In genomic region chr1:170861671-170862434, GRCm38 (mm10) we compare ENCODE assay signal across 22 mouse cellular contexts. TPM values are rescaled to one million over a fixed set of nuclear protein-coding genes. Genes with fewer than 3 reads are reported as not detected.
DNase-seq lines count a peak whose midpoint lies in the region; ATAC-seq and TF ChIP-seq lines count a peak whose summit lies in the region.
"Had no signal": no experiment of that assay in that cellular context is flagged by ENCODE, and none has a peak within 500 bp of the region (broad histone marks: within the 10 kb centered on the region; RNA-seq: fewer than 3 reads in every experiment).

No protein-coding gene starts in this region.

- H3K4me3 ChIP-seq in intestine, embryonic 16.5 days (ENCODE audit: low read length), result no peak overlapping the region
- H3K4me3 ChIP-seq in intestine, postnatal 0 days (ENCODE audit: low read depth, low read length), result no peak overlapping the region
- no peak overlapping the region for H3K4me3 ChIP-seq in liver, embryonic 12.5 days
- H3K4me3 ChIP-seq in stomach, embryonic 15.5 days (replicated peaks), result no peak overlapping the region
- H3K4me3 ChIP-seq: heart, embryonic 15.5 days; neural tube, embryonic 12.5 days had no signal

- no peaks in the 10 kb centered on the region for H3K27me3 ChIP-seq in intestine, embryonic 16.5 days (replicated peaks; ENCODE audit: control insufficient read depth, insufficient read depth, low read length)
- no peaks in the 10 kb centered on the region for H3K27me3 ChIP-seq in intestine, postnatal 0 days (replicated peaks; ENCODE audit: control insufficient read depth, insufficient read depth, low read length)
- H3K27me3 ChIP-seq in liver, embryonic 12.5 days (replicated peaks), result no peaks in the 10 kb centered on the region
- H3K27me3 ChIP-seq in stomach, embryonic 15.5 days (replicated peaks), result no peaks in the 10 kb centered on the region
- H3K27me3 ChIP-seq: heart, embryonic 15.5 days; neural tube, embryonic 12.5 days had no signal

- H3K27ac ChIP-seq in intestine, embryonic 16.5 days (ENCODE audit: low read length), result no peak overlapping the region
- no peak overlapping the region for H3K27ac ChIP-seq in intestine, postnatal 0 days (ENCODE audit: low read depth, low read length)
- H3K27ac ChIP-seq in liver, embryonic 12.5 days, result no peak overlapping the region; the same call in 1 of the 2 replicates
- 0 out of 2 replicates have a peak overlapping the region, but pooled peaks have one; percentile 16 for H3K27ac ChIP-seq in stomach, embryonic 15.5 days
- H3K27ac ChIP-seq: heart, embryonic 15.5 days; neural tube, embryonic 12.5 days had no signal

- no peaks in the 10 kb centered on the region for H3K4me1 ChIP-seq in intestine, embryonic 16.5 days (ENCODE audit: control insufficient read depth, insufficient read depth, low read length)
- H3K4me1 ChIP-seq in intestine, postnatal 0 days (replicated peaks; ENCODE audit: control insufficient read depth, insufficient read depth, low read length), result no peaks in the 10 kb centered on the region
- H3K4me1 ChIP-seq in liver, embryonic 12.5 days, result peaks cover 91% of the 10 kb centered on the region
- 0 out of 2 replicates have a peak, but pooled peaks cover 4% of the 10 kb centered on the region for H3K4me1 ChIP-seq in stomach, embryonic 15.5 days

- TF ChIP-seq CTCF in intestine, postnatal 0 days (IDR thresholded peaks at IDR 0.05; ENCODE audit: low read depth), result no peak

- no peak for DNase-seq in natural killer cell, adult 2 months (ENCODE audit: low spot score in 2 of 2)
- no peak for DNase-seq in cerebellum, postnatal 4 days (ENCODE audit: low spot score in 2 of 2)
- DNase-seq: adrenal gland, postnatal 36 days; cerebellum, postnatal 25 days; gastrocnemius, postnatal 14 days; kidney, adult 11 months; kidney, postnatal 36 days; left cerebral cortex, postnatal 4 days; lung, embryonic 14.5 days; thymus, postnatal 4 days had no signal

- peak; percentile 41; the same call in 1 of the 2 replicates for ATAC-seq in intestine, embryonic 16.5 days
- no peak for ATAC-seq in intestine, postnatal 0 days
- peak; percentile 65 for ATAC-seq in CD4-positive, CD25-positive, alpha-beta regulatory T cell, adult 4 months
- ATAC-seq in liver, embryonic 12.5 days, result no peak
- ATAC-seq in stomach, embryonic 15.5 days (ENCODE audit: insufficient read depth, low FRiP score, low read depth), result peak; percentile 58; the same call in 1 of the 2 replicates
- ATAC-seq in erythroid progenitor cell, adult 5-6 weeks (replicated peaks; ENCODE audit: low FRiP score, poor library complexity, severe bottlenecking), result no peak
- ATAC-seq: midbrain, embryonic 16.5 days had no signal

- H3K36me3 ChIP-seq in intestine, embryonic 16.5 days (ENCODE audit: control insufficient read depth, insufficient read depth, low read length), result no peaks in the 10 kb centered on the region
- no peaks in the 10 kb centered on the region for H3K36me3 ChIP-seq in intestine, postnatal 0 days (ENCODE audit: control insufficient read depth, insufficient read depth)
- H3K36me3 ChIP-seq in liver, embryonic 12.5 days, result no peaks in the 10 kb centered on the region
- no peaks in the 10 kb centered on the region for H3K36me3 ChIP-seq in stomach, embryonic 15.5 days
- H3K36me3 ChIP-seq: heart, embryonic 15.5 days; neural tube, embryonic 12.5 days had no signal

- H3K4me2 ChIP-seq in intestine, embryonic 16.5 days (ENCODE audit: low read depth, low read length), result no peak overlapping the region
- no peak overlapping the region for H3K4me2 ChIP-seq in intestine, postnatal 0 days (replicated peaks; ENCODE audit: low read depth)
- H3K4me2 ChIP-seq in liver, embryonic 12.5 days, result peak overlapping the region; percentile 40
- H3K4me2 ChIP-seq in stomach, embryonic 15.5 days, result peak overlapping the region; percentile 32; the same call in 1 of the 2 replicates
- H3K4me2 ChIP-seq: heart, embryonic 15.5 days; lung, embryonic 14.5 days; neural tube, embryonic 12.5 days had no signal

- H3K9me3 ChIP-seq in intestine, embryonic 16.5 days (ENCODE audit: control insufficient read depth, low read length), result no peaks in the 10 kb centered on the region
- no peaks in the 10 kb centered on the region for H3K9me3 ChIP-seq in intestine, postnatal 0 days (ENCODE audit: control insufficient read depth)
- no peaks in the 10 kb centered on the region for H3K9me3 ChIP-seq in liver, embryonic 12.5 days (replicated peaks)
- no peaks in the 10 kb centered on the region for H3K9me3 ChIP-seq in stomach, embryonic 15.5 days
- H3K9me3 ChIP-seq: heart, embryonic 15.5 days; neural tube, embryonic 12.5 days had no signal

- WGBS in intestine, embryonic 16.5 days, result 60% methylated on average over 13 of the region's 13 CpGs
- WGBS in intestine, postnatal 0 days, result 55% methylated on average over 13 of the region's 13 CpGs
- WGBS in liver, embryonic 12.5 days (ENCODE audit: insufficient replicate concordance), result 62% methylated on average over 13 of the region's 13 CpGs
- WGBS in stomach, embryonic 15.5 days, result 45% methylated on average over 13 of the region's 13 CpGs

- H3K9ac ChIP-seq in intestine, embryonic 16.5 days (ENCODE audit: low read depth, low read length), result no peak overlapping the region
- H3K9ac ChIP-seq in intestine, postnatal 0 days (ENCODE audit: low read depth, low read length), result no peak overlapping the region
- H3K9ac ChIP-seq in liver, embryonic 12.5 days, result no peak overlapping the region
- no peak overlapping the region for H3K9ac ChIP-seq in stomach, embryonic 15.5 days
- H3K9ac ChIP-seq: heart, embryonic 15.5 days; lung, embryonic 14.5 days; neural tube, embryonic 12.5 days had no signal

RNA-seq across cellular contexts. Expression of gene Atf6, which starts 5.7 kb away (rescaled TPM):
- 8.0 and 8.4 TPM in 2 replicates for polyA plus RNA-seq in intestine, embryonic 16.5 days (2015; fragmentation: Nextera tagmentation; extraction: Ambion mirVana)
- 5.4 and 6.2 TPM in 2 replicates for polyA plus RNA-seq in intestine, postnatal 0 days (2015; fragmentation: Nextera tagmentation; extraction: Ambion mirVana)
- polyA plus RNA-seq in CD4-positive, CD25-positive, alpha-beta regulatory T cell, adult 4 months (2017; shearing (Covaris generic)), result 1 to 10 TPM; 5.8 to 8.8 TPM
- 9.6 and 10.6 TPM in 2 replicates for polyA plus RNA-seq in liver, embryonic 12.5 days (2016; fragmentation: Nextera tagmentation; extraction: Ambion mirVana)
- polyA plus RNA-seq in stomach, embryonic 15.5 days (2015; fragmentation: Nextera tagmentation; extraction: Ambion mirVana), result 8.9 and 9.5 TPM in 2 replicates
- 23.1 and 26.4 TPM in 2 replicates for total RNA-seq in erythroid progenitor cell, adult 5-6 weeks (2015; ENCODE audit: low replicate concordance)
- total RNA-seq in erythroid progenitor cell, adult 5-6 weeks (2017; ENCODE audit: low replicate concordance), result 27.2 and 29.6 TPM in 2 replicates

RNA-seq across cellular contexts. Expression of gene Gm26620, which starts 23.0 kb away (rescaled TPM):
- polyA plus RNA-seq in intestine, embryonic 16.5 days (2015; fragmentation: Nextera tagmentation; extraction: Ambion mirVana), result 2.1 and 2.4 TPM in 2 replicates
- 9.5 and 9.7 TPM in 2 replicates for polyA plus RNA-seq in intestine, postnatal 0 days (2015; fragmentation: Nextera tagmentation; extraction: Ambion mirVana)
- polyA plus RNA-seq in CD4-positive, CD25-positive, alpha-beta regulatory T cell, adult 4 months (2017; shearing (Covaris generic)), result not detected
- 0.46 and 0.50 TPM in 2 replicates for polyA plus RNA-seq in liver, embryonic 12.5 days (2016; fragmentation: Nextera tagmentation; extraction: Ambion mirVana)
- polyA plus RNA-seq in stomach, embryonic 15.5 days (2015; fragmentation: Nextera tagmentation; extraction: Ambion mirVana), result 1.1 TPM in 2 replicates
- not detected in 2 replicates for total RNA-seq in erythroid progenitor cell, adult 5-6 weeks (2015; ENCODE audit: low replicate concordance)
- total RNA-seq in erythroid progenitor cell, adult 5-6 weeks (2017; ENCODE audit: low replicate concordance), result not detected in 2 replicates
- polyA plus RNA-seq: embryonic facial prominence, embryonic 11.5 days; hindbrain, embryonic 11.5 days; lung, embryonic 14.5 days had no signal

RNA-seq across cellular contexts. Expression of gene Dusp12, which starts 23.5 kb away (rescaled TPM):
- 84.6 and 89.8 TPM in 2 replicates for polyA plus RNA-seq in intestine, embryonic 16.5 days (2015; fragmentation: Nextera tagmentation; extraction: Ambion mirVana)
- 65.1 and 79.2 TPM in 2 replicates for polyA plus RNA-seq in intestine, postnatal 0 days (2015; fragmentation: Nextera tagmentation; extraction: Ambion mirVana)
- 10 to 100 TPM; 14.8 to 16.1 TPM for polyA plus RNA-seq in CD4-positive, CD25-positive, alpha-beta regulatory T cell, adult 4 months (2017; shearing (Covaris generic))
- polyA plus RNA-seq in liver, embryonic 12.5 days (2016; fragmentation: Nextera tagmentation; extraction: Ambion mirVana), result 25.7 and 27.3 TPM in 2 replicates
- 47.1 and 47.3 TPM in 2 replicates for polyA plus RNA-seq in stomach, embryonic 15.5 days (2015; fragmentation: Nextera tagmentation; extraction: Ambion mirVana)
- total RNA-seq in erythroid progenitor cell, adult 5-6 weeks (2015; ENCODE audit: low replicate concordance), result 2.2 and 5.4 TPM in 2 replicates
- not detected in 2 replicates for total RNA-seq in erythroid progenitor cell, adult 5-6 weeks (2017; ENCODE audit: low replicate concordance)

RNA-seq across cellular contexts. Expression of gene Fcrlb, which starts 50.9 kb away (rescaled TPM):
- 0.27 TPM in 1 of 2 replicates, not detected in the other for polyA plus RNA-seq in intestine, embryonic 16.5 days (2015; fragmentation: Nextera tagmentation; extraction: Ambion mirVana)
- polyA plus RNA-seq in intestine, postnatal 0 days (2015; fragmentation: Nextera tagmentation; extraction: Ambion mirVana), result 0.12 and 0.20 TPM in 2 replicates
- not detected for polyA plus RNA-seq in CD4-positive, CD25-positive, alpha-beta regulatory T cell, adult 4 months (2017; shearing (Covaris generic))
- 0.10 and 0.13 TPM in 2 replicates for polyA plus RNA-seq in liver, embryonic 12.5 days (2016; fragmentation: Nextera tagmentation; extraction: Ambion mirVana)
- polyA plus RNA-seq in stomach, embryonic 15.5 days (2015; fragmentation: Nextera tagmentation; extraction: Ambion mirVana), result 0.17 TPM in 1 of 2 replicates, not detected in the other
- not detected in 2 replicates for total RNA-seq in erythroid progenitor cell, adult 5-6 weeks (2015; ENCODE audit: low replicate concordance)
- not detected in 2 replicates for total RNA-seq in erythroid progenitor cell, adult 5-6 weeks (2017; ENCODE audit: low replicate concordance)
- total RNA-seq: adrenal gland, postnatal 36 days; gastrocnemius, postnatal 14 days; left cerebral cortex, postnatal 4 days; megakaryocyte progenitor cell, adult 5-6 weeks had no signal
- polyA plus RNA-seq: embryonic facial prominence, embryonic 11.5 days; heart, embryonic 15.5 days; hindbrain, embryonic 11.5 days; lung, embryonic 14.5 days had no signal

Comparison
In these comparisons a context has a peak if more than half of its experiments do, and no peak if none do; other contexts are left out.
1. ATAC-seq: peak in intestine, embryonic 16.5 days (single experiment), CD4-positive, CD25-positive, alpha-beta regulatory T cell, adult 4 months (single experiment) and stomach, embryonic 15.5 days (single experiment); none in intestine, postnatal 0 days (single experiment), liver, embryonic 12.5 days (single experiment) and erythroid progenitor cell, adult 5-6 weeks (single experiment).
2. H3K4me2 ChIP-seq: peak in liver, embryonic 12.5 days (single experiment) and stomach, embryonic 15.5 days (single experiment); none in intestine, embryonic 16.5 days (single experiment) and intestine, postnatal 0 days (single experiment).